Mouse (Mus musculus) liver, embryonic 14.5 days (tissue): ENCODE measurements around the gene Kcnh7.

Experiments used
- CTCF ChIP-seq: IDR thresholded peaks from 2 replicates; pipeline ENCODE4 v1.5.1; 2016; ENCODE audit warnings: antibody characterized with exemption, low read depth, control low read depth
- EP300 ChIP-seq: IDR thresholded peaks from 2 replicates; pipeline ENCODE4 v1.6.1; 2016; ENCODE audit warnings: antibody characterized with exemption, low read depth

DNA sequence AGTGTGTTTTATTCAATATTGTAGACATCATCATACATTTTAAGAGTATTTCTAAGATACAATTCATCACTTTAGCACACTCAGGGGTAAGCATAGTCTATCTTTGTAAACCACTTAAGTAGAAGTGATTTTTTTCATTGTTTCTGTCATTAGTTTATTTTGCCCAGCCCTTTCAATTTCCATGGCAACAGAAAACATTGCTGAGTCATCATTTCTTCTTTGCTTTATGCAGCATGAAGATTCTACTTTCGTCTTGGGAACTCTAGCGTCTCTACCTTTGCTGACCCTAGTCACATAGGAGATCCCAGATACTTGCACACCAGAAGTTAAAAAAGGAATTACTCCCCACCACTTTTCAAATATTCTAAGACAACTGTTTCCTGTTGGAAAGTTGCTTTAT lies 456.4 kb downstream of the Kcnh7 start:
- TF ChIP-seq CTCF (no peak), EP300 (no peak)
